In the genomic region with DNA sequence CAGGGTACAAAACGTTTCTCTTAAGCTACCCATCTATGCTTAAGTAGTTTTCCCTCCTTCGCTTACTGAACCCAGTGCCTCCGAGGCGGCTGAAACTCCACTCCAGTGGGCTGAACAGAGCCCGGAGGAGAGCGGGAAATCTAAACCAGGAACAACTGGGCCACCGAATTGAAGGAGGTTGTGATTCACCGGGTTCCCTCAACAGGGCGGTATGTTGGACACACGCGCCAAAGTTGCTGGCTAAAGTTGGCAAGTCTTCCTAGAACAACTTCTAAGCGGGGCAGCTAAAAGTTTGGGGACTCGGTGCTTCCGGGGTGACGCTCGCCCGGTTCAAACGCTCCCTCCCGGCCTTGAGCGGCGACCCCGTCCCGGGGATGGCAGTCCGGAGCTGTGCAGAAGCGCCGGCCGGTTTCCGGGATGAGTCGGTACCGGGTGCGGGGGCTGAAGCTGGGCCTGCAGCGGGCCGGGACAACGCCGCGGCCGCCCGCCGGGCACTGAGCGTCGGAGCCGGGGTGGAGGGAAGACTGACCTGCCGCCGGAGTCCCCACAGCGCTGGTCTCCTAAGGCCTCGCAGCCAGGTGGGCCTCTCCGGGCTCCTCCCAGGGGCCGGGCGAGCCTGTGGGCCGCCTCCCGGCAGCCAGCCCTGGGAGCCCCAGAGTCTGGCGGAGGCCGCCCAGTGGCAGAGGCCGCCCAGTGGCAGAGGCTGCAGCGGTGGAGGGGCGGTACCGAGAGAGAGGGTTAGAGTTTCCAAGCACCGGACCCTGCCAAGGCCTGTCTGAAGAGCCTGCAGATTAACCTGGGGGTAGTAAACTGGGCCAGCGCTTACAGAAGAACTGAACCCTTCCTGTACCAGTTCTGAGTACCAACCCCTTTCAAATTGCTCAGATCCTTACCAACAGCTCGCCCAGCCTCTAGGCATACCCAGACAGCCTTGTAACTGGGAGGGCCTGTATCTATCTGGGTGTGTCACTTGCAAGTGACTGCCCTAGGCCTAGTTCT, we compare ENCODE assay signal across 8 mouse cellular contexts. TPM values are rescaled to one million over a fixed set of nuclear protein-coding genes. Genes with fewer than 3 reads are reported as not detected.
DNase-seq lines count a peak whose midpoint lies in the region; ATAC-seq and TF ChIP-seq lines count a peak whose summit lies in the region.

Gm6899 (plus strand) TSS at position 181 of the 999 bp plus-strand sequence.
Vrk2 (minus strand) TSS at position 939 of the 999 bp plus-strand sequence.

- H3K27me3 ChIP-seq in intestine, embryonic 14.5 days (replicated peaks; ENCODE audit: control insufficient read depth, insufficient read depth, low read length): no peaks in the 10 kb centered on the region
- H3K27me3 ChIP-seq in limb, embryonic 14.5 days (ENCODE audit: control insufficient read depth, insufficient read depth, low read length): no peaks in the 10 kb centered on the region
- 0 out of 2 replicates have a peak, but pooled peaks cover 5% of the 10 kb centered on the region for H3K27me3 ChIP-seq in midbrain, embryonic 15.5 days (replicated peaks)

- no peak for TF ChIP-seq POLR2A in cortical plate, adult 2 months (IDR thresholded peaks at IDR 0.05; ENCODE audit: extremely low read depth, insufficient read depth, low read length)
- TF ChIP-seq POLR2A in limb, embryonic 14.5 days (IDR thresholded peaks at IDR 0.05; ENCODE audit: borderline replicate concordance, extremely low read depth, insufficient read depth, insufficient read length): no peak; the same call in 1 of the 2 replicates

- peak; percentile 99 for ATAC-seq in intestine, embryonic 14.5 days (replicated peaks; ENCODE audit: low FRiP score, low TSS enrichment, low read depth)
- ATAC-seq in limb, embryonic 14.5 days (ENCODE audit: low FRiP score, low read depth): peak; percentile 95
- ATAC-seq in midbrain, embryonic 15.5 days (replicated peaks): peak; percentile 98

- peak; percentile 54 for DNase-seq in layer of hippocampus, adult 11-12 months (ENCODE audit: low spot score)
- DNase-seq in layer of hippocampus, adult 9-10 months (ENCODE audit: low spot score): no peak
- DNase-seq in gastrocnemius, postnatal 25 days: peak; percentile 85
- DNase-seq in intestine, embryonic 14.5 days (ENCODE audit: low spot score): peak; percentile 91
- peak; percentile 78 for DNase-seq in limb, embryonic 14.5 days (ENCODE audit: low spot score)
- peak; percentile 85 to 89 for DNase-seq in spleen, postnatal 10 days (ENCODE audit: low spot score in 2 of 2)

- peak within 1 kb of the TSS; percentile 84 for H3K27ac ChIP-seq in cortical plate, adult 2 months (ENCODE audit: insufficient read depth, low read length)
- H3K27ac ChIP-seq in intestine, embryonic 14.5 days (ENCODE audit: low read depth): peak within 1 kb of the TSS; percentile 86
- peak within 1 kb of the TSS; percentile 70 for H3K27ac ChIP-seq in limb, embryonic 14.5 days (replicated peaks; ENCODE audit: low read depth, low read length)
- peak within 1 kb of the TSS; percentile 34; the same call in 1 of the 2 replicates for H3K27ac ChIP-seq in midbrain, embryonic 15.5 days

- TF ChIP-seq CTCF in cortical plate, adult 2 months (IDR thresholded peaks at IDR 0.05; ENCODE audit: extremely low read depth, insufficient read depth, low read length): no peak

- under 1% methylated on average over 57 of the region's 60 CpGs for WGBS in intestine, embryonic 14.5 days
- WGBS in limb, embryonic 14.5 days: under 1% methylated on average over 56 of the region's 60 CpGs
- 1% methylated on average over 51 of the region's 60 CpGs for WGBS in midbrain, embryonic 15.5 days

- no peaks in the 10 kb centered on the region for H3K9me3 ChIP-seq in intestine, embryonic 14.5 days (ENCODE audit: control insufficient read depth, low read length)
- H3K9me3 ChIP-seq in limb, embryonic 14.5 days (ENCODE audit: control insufficient read depth, low read length): no peaks in the 10 kb centered on the region
- no peaks in the 10 kb centered on the region for H3K9me3 ChIP-seq in midbrain, embryonic 15.5 days

- H3K9ac ChIP-seq in intestine, embryonic 14.5 days (ENCODE audit: low read length): peak within 1 kb of the TSS; percentile 80
- peak within 1 kb of the TSS; percentile 85 for H3K9ac ChIP-seq in limb, embryonic 14.5 days (ENCODE audit: low read depth, low read length, severe bottlenecking)
- H3K9ac ChIP-seq in midbrain, embryonic 15.5 days: peak within 1 kb of the TSS; percentile 54

- H3K4me3 ChIP-seq in cortical plate, adult 2 months (ENCODE audit: insufficient read depth, low read length): peak within 1 kb of the TSS; percentile 41
- H3K4me3 ChIP-seq in intestine, embryonic 14.5 days (ENCODE audit: low read depth, low read length): peak within 1 kb of the TSS; percentile 63
- peak within 1 kb of the TSS; percentile 77 for H3K4me3 ChIP-seq in limb, embryonic 14.5 days (replicated peaks; ENCODE audit: low read length)
- H3K4me3 ChIP-seq in midbrain, embryonic 15.5 days: peak within 1 kb of the TSS; percentile 59

- H3K4me1 ChIP-seq in cortical plate, adult 2 months (ENCODE audit: control insufficient read depth, insufficient read depth, low read length): peaks cover 1% of the 10 kb centered on the region; the same call in 1 of the 2 replicates
- peaks cover 6% of the 10 kb centered on the region for H3K4me1 ChIP-seq in intestine, embryonic 14.5 days (replicated peaks; ENCODE audit: control insufficient read depth, insufficient read depth, low read length)
- H3K4me1 ChIP-seq in limb, embryonic 14.5 days (ENCODE audit: control insufficient read depth, insufficient read depth, low read length): 0 out of 2 replicates have a peak, but pooled peaks cover 4% of the 10 kb centered on the region
- peaks cover 15% of the 10 kb centered on the region for H3K4me1 ChIP-seq in midbrain, embryonic 15.5 days

- H3K4me2 ChIP-seq in intestine, embryonic 14.5 days (ENCODE audit: low read length): peak within 1 kb of the TSS; percentile 50
- H3K4me2 ChIP-seq in limb, embryonic 14.5 days (replicated peaks; ENCODE audit: low read depth, low read length, severe bottlenecking): peak within 1 kb of the TSS; percentile 75
- peak within 1 kb of the TSS; percentile 93 for H3K4me2 ChIP-seq in midbrain, embryonic 15.5 days

- H3K36me3 ChIP-seq in intestine, embryonic 14.5 days (ENCODE audit: control insufficient read depth, insufficient read depth, low read length): no peaks in the 10 kb centered on the region
- H3K36me3 ChIP-seq in limb, embryonic 14.5 days (ENCODE audit: control insufficient read depth, insufficient read depth, low read length): no peaks in the 10 kb centered on the region
- H3K36me3 ChIP-seq in midbrain, embryonic 15.5 days (replicated peaks): no peaks in the 10 kb centered on the region

RNA-seq across cellular contexts. Expression of gene Gm6899, which starts in this region (rescaled TPM):
- not detected in 2 replicates for polyA plus RNA-seq in cortical plate, adult 2 months (2012; rRNA removed)
- total RNA-seq in gastrocnemius, postnatal 25 days (2021): not detected
- not detected in 2 replicates for polyA plus RNA-seq in intestine, embryonic 14.5 days (2014; fragmentation: Nextera tagmentation; extraction: Ambion mirVana)
- polyA plus RNA-seq in limb, embryonic 14.5 days (2012; rRNA removed): not detected in 2 replicates
- not detected in 2 replicates for polyA plus RNA-seq in limb, embryonic 14.5 days (2014; fragmentation: Nextera tagmentation; extraction: Ambion mirVana)
- polyA plus RNA-seq in midbrain, embryonic 15.5 days (2015; fragmentation: Nextera tagmentation; extraction: Ambion mirVana): not detected in 2 replicates

RNA-seq across cellular contexts. Expression of gene Vrk2, which starts in this region (rescaled TPM):
- polyA plus RNA-seq in cortical plate, adult 2 months (2012; rRNA removed): 2.6 and 2.7 TPM in 2 replicates
- 1 to 10 TPM; 6.2 to 9.1 TPM for total RNA-seq in gastrocnemius, postnatal 25 days (2021)
- 26.2 and 26.3 TPM in 2 replicates for polyA plus RNA-seq in intestine, embryonic 14.5 days (2014; fragmentation: Nextera tagmentation; extraction: Ambion mirVana)
- polyA plus RNA-seq in limb, embryonic 14.5 days (2012; rRNA removed): 7.2 and 10.1 TPM in 2 replicates
- polyA plus RNA-seq in limb, embryonic 14.5 days (2014; fragmentation: Nextera tagmentation; extraction: Ambion mirVana): 20.7 and 23.8 TPM in 2 replicates
- 2.0 and 2.7 TPM in 2 replicates for polyA plus RNA-seq in midbrain, embryonic 15.5 days (2015; fragmentation: Nextera tagmentation; extraction: Ambion mirVana)

Comparison
In these comparisons a context has a peak if more than half of its experiments do, and no peak if none do; other contexts are left out.
1. H3K27ac ChIP-seq: peak in every context shown above with its lines; median percentile 86 in intestine, embryonic 14.5 days; 84 in cortical plate, adult 2 months; 70 in limb, embryonic 14.5 days; 34 in midbrain, embryonic 15.5 days.